Mouse (Mus musculus) kidney, adult 10 weeks (tissue): ENCODE results near the gene Ctnnb1. TPM values are rescaled to one million over a fixed set of nuclear protein-coding genes. Genes with fewer than 3 reads are reported as not detected.

Experiments
- polyA plus RNA-seq: library from polyadenylated mRNA; stranded (reverse); fragments of 350-450 nt; fragmentation: Illumina TruSeq; extraction: RNeasy Lipid Tissue Mini Kit (QIAGEN cat#74804); gene quantifications from one replicate; pipeline ENCODE4 v1.2.3, GENCODE M21; 2014; ENCODE audit warnings: low read depth, low replicate concordance

The Ctnnb1 gene
- 1,107 TPM for polyA plus RNA-seq

DNA sequence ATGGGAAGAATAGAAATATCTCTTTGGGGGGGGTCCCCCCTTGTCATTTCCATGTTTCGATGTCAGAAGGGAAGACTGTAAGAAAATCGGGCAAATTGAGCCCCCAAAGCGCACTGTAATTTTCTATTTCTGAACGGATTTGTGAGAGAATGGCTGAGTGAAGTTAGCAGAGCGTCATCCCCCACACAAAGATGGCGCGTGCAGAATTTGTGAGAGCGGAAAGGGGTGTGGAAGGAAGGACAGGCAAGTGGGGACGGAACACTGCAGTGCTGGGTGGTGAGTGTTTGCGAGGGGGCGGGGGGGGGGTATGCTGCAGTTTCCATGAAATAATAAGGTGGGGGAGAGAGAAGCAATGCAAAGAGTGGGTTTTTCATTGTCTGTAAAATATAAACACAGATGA is at the start of gene Ctnnb1:
TSS of gene Ctnnb1 (plus strand) at position 136 of the 400 bp plus-strand sequence.

